Mouse (Mus musculus) ES-Bruce4 (cell line): ENCODE data around the gene Chchd3.

ENCODE experiments used
- CTCF ChIP-seq: IDR thresholded peaks from one replicate; pipeline ENCODE4 v1.8.1; 2011; ENCODE audit warnings: low read depth, low read length
- POLR2A ChIP-seq: IDR thresholded peaks from one replicate; pipeline ENCODE4 v1.8.1; 2011; ENCODE audit warnings: low read length; ENCODE audit not compliant: insufficient read depth

DNA sequence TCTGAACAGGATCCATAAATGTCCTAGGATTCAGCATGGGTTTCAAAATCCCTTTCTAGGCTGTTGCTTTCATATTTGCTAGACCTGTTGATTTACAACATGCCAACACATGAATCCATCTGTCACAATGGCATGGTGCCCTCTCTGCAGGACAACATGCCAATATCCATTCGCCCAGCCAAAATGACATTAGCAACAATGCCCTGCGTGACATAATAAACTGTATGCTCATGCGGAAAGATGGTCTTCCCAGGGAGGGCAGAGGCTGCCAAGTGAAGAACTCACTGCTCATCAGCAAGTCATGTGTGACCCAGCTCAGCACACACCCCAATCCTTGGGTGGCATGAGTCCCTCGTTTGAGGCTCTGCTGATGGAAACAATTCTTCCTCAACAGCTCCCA is 38.8 kb upstream of the Chchd3 start:
- TF ChIP-seq CTCF (no peak), POLR2A (no peak)
